Mouse (Mus musculus): ENCODE measurements around the gene Slc17a9.

DNA sequence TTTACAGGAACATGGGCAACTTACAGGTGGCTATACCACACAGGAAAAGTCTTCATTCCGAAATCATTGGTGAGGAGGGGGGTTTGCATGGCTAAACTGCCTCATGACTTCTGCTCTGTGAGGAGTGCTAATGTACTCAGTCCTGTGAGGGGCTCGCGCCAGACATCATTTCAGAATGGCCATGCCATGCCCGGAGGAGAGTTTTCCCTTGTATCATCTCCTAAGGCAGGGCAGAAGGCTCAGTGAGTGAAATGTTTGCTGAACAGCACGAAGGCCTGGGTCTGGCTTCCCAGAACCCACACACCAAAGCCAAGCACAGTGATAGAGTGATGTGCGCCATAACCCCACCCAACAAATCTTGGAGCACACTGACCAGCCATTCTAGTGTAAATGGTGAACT lies 17.8 kb downstream of the Slc17a9 start:
- TF ChIP-seq TAL1 (conservative IDR thresholded peaks at IDR 0.05; ENCODE audit: low read depth, low read length) (no peak), CTCF (IDR thresholded peaks at IDR 0.05; ENCODE audit: low read depth, low read length) (no peak)

Measured in G1E (cell line).